Mouse (Mus musculus) layer of hippocampus, adult 2 months (tissue): ENCODE data around the gene Btnl6. TPM values are rescaled to one million over a fixed set of nuclear protein-coding genes. Genes with fewer than 3 reads are reported as not detected.
A peak's percentile ranks its signal among the peaks of the same experiment; 100 is the strongest.

Experiments used
- DNase-seq, 2 experiments: peaks; one replicate each; pipeline ENCODE4 v3.0.0; 2022; ENCODE audit warnings: low spot score in 2 of 2
- H3K27ac ChIP-seq: fragments of 200-600 bp; 2 replicates; pipeline ENCODE4 v1.8.1; 2022
- H3K4me3 ChIP-seq: fragments of 200-600 bp; 2 replicates; pipeline ENCODE4 v1.8.1; 2022; ENCODE audit warnings: mild to moderate bottlenecking
- CTCF ChIP-seq: fragments of 200-600 bp; conservative IDR thresholded peaks from 2 replicates; pipeline ENCODE4 v1.8.1; 2022; ENCODE audit warnings: antibody characterized with exemption, mild to moderate bottlenecking, moderate library complexity
- long read RNA-seq, 2 experiments: library from polyadenylated mRNA; stranded (forward); transcript quantifications; one replicate each; pipeline ENCODE4 v2.0.0; 2021; ENCODE audit warnings: borderline mapping rate in 2 of 2
- total RNA-seq, 2 experiments: library from RNA; stranded (reverse); gene quantifications; 2 replicates each; pipeline ENCODE4 v1.2.3; 2021

Gene Btnl6
- total RNA-seq = not detected
- long read RNA-seq, experiment 1 = 0 reads
- long read RNA-seq, experiment 2 = 0 reads

- Histone ChIP-seq H3K27ac (no peak within 1 kb of the TSS), H3K4me3 (no peak within 1 kb of the TSS)
- DNase-seq = no peak
- no peak for TF ChIP-seq CTCF
These were observed at the start of gene Btnl6 for GRCm38 (mm10) chr17:34517252-34517651. Gene Btnl6, minus strand, starts transcription at chr17:34517352.

DNA sequence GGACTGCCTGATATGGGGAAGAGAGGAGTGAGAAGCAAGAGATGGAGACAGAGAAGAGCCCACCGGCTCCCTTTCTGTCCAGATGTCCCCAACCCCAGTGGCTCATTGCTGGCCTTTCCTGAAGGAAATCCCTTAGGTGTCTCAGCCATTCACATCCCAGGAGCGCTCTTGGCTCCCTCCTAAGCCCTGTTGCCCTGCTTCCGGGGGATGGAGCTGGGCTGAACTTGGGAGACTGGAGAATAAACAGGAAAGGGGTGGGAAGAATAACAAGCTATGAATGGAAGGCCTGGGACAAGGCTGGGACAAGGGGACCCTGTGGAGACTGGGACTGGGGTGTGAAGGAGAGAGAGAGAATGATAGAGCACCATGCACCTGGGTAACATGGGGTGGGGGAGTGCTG lies 47.6 kb upstream of the Btnl6 start:
- H3K4me3 ChIP-seq = peak overlapping the region; percentile 36
- no peak for DNase-seq
- TF ChIP-seq CTCF = no peak
- peak overlapping the region; percentile 80 for H3K27ac ChIP-seq

DNA sequence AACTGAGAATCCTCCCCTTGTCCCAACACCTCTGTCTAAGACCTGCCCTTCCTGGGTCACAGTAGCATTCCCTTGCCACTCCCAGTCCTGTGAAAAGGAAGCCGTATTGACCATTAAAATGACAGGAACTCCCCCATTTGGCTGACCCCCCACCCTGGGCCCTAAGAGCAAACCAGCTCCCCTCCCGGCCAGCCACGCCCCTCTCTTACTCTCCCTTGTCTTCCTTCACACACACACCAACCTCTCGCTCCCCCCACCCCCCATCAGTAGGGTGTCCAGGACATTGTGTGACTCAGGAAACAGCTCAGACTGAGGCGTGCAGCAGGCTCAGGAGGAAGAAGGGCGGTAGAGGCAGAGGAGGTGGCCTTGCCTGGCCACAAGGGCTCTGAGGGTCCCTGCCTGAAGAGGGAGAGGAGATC lies 46.9 kb upstream of the Btnl6 start, which contains the start of gene Notch4:
Notch4 (plus strand) TSS at position 266 of the 419 bp plus-strand sequence.
- TF ChIP-seq CTCF = no peak
- no peak for DNase-seq
- Histone ChIP-seq H3K4me3 (peak within 1 kb of the TSS; percentile 36), H3K27ac (peak within 1 kb of the TSS; percentile 80)

DNA sequence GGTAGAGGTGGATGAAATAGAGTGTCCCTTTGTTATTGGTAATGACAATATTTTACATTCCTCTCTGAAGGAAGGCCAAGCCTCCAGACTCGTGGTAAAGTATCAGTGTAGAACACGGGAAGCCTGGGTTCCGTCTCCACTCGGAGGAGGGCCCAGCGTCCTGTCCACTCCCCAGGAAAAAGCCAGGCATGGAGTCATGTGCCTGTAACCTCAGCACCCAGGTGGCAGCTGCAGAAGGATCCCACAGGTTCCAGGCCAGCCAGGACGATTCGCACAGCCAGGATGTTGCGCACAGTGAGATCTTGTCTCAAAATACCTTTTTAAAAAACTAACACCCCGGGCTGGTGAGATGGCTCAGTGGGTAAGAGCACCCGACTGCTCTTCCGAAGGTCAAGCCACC lies 46.2 kb upstream of the Btnl6 start:
- DNase-seq = no peak
- Histone ChIP-seq H3K4me3 (no peak overlapping the region), H3K27ac (no peak overlapping the region)
- TF ChIP-seq CTCF = no peak

DNA sequence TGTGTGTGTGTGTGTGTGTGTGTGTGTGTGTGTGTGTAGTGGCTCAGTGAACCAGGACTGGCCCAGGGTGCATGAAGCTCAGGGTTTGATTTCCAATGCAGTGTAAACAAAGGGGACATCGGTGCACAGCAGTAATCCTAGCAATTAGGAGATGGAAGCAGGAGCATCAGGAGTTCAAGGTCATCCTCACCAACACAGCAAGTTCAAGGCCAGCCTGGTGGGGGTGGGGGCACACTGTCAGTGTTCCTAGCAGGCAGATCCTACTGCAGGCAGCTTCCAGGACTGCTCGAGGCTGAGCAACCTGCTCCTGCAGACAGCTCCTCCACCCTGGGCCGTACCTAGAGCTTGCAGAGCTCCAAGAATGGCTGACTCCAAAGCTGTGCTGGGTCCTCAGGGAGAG lies 45.4 kb upstream of the Btnl6 start:
- TF ChIP-seq CTCF = no peak
- H3K4me3 ChIP-seq = no peak overlapping the region
- no peak for DNase-seq
- no peak overlapping the region for H3K27ac ChIP-seq

GRCm38 (mm10) chr17:34561200-34561599 lies 44.0 kb upstream of the Btnl6 start:
- DNase-seq = no peak
- Histone ChIP-seq H3K27ac (no peak overlapping the region), H3K4me3 (no peak overlapping the region)
- no peak for TF ChIP-seq CTCF

DNA sequence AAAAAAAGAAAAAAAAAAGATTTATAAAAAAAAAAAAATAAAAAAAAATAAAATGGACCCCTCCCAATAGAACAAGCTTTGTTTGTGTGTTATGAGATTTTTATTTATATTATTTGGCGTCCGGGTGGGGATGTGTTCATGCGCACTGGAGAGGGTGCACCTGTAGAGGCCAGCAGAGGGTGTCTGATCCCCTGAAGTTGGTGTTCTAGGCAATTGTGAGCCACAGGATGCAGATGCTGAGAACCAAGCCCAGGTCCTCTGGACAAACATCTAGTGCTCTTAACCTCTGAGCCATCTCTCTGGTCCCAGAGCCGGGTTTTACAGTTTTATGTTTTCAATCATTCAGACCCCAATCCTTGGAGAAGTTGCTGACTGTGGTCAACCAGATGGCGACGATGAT lies 43.3 kb upstream of the Btnl6 start:
- no peak overlapping the region for H3K4me3 ChIP-seq

DNA sequence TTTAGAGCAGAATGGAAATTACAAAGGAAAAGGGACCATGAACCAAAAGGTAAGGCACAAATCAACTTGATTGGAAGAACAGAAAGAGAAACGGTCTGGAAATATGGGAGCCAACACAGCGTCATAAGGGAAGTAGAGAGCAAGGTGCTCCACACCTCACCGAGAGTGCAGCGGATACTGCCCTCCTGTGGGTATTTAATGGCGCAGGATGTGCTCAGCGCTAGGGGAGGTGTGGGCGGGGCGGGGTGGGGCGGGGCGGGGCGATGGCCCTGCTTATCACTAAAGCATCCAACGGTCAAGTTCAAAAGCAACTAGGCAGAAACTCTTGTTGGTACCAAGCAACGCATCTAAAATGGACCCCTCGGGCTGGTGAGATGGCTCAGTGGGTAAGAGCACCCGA lies 42.7 kb upstream of the Btnl6 start:
- TF ChIP-seq CTCF = 0 out of 2 replicates have a peak, but pooled peaks have one; percentile 3
- no peak overlapping the region for H3K27ac ChIP-seq
- H3K4me3 ChIP-seq = no peak overlapping the region
- DNase-seq = no peak

More for the DNA sequence above, 43.3 kb upstream of the Btnl6 start:
- H3K27ac ChIP-seq = no peak overlapping the region
- TF ChIP-seq CTCF = peak; percentile 18; the same call in 1 of the 2 replicates
- no peak for DNase-seq

DNA sequence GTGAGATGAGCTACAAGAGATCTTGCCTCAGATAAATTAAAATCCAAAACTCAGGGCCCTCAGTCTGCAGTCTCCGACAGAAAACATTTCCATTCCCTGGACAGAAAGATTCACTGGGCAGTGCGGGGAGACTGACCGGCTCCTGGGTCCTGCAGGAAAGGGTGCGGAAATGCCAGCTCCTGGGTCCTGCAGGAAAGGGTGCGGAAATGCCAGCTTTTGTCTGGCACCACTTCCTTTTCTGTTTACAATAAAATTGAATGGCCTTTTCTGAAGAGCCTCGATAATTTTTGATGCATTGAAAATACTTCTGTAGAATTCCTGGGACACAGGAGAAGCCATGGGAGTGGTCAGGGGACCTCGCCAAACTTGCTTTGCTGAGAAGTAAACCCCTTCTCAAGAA lies 42.0 kb upstream of the Btnl6 start:
- no peak for TF ChIP-seq CTCF
- H3K4me3 ChIP-seq = no peak overlapping the region
- DNase-seq = no peak
- H3K27ac ChIP-seq = no peak overlapping the region

- no peak for TF ChIP-seq CTCF
- no peak for DNase-seq
- Histone ChIP-seq H3K27ac (no peak overlapping the region), H3K4me3 (no peak overlapping the region)
These were observed 40.3 kb upstream of the Btnl6 start for GRCm38 (mm10) chr17:34557411-34557810.

GRCm38 (mm10) chr17:34556406-34556805 lies 39.3 kb upstream of the Btnl6 start:
- no peak for DNase-seq
- no peak overlapping the region for H3K4me3 ChIP-seq
- no peak overlapping the region for H3K27ac ChIP-seq
- no peak for TF ChIP-seq CTCF

- Histone ChIP-seq H3K4me3 (no peak overlapping the region), H3K27ac (no peak overlapping the region)
- TF ChIP-seq CTCF = no peak; the same call in none of the 2 replicates
- peak; percentile 59 to 78 for DNase-seq
These were observed 38.3 kb upstream of the Btnl6 start for GRCm38 (mm10) chr17:34555483-34555882.

GRCm38 (mm10) chr17:34549843-34550242 lies 32.7 kb upstream of the Btnl6 start:
- DNase-seq = no peak
- no peak overlapping the region for H3K27ac ChIP-seq
- H3K4me3 ChIP-seq = no peak overlapping the region
- TF ChIP-seq CTCF = no peak

DNA sequence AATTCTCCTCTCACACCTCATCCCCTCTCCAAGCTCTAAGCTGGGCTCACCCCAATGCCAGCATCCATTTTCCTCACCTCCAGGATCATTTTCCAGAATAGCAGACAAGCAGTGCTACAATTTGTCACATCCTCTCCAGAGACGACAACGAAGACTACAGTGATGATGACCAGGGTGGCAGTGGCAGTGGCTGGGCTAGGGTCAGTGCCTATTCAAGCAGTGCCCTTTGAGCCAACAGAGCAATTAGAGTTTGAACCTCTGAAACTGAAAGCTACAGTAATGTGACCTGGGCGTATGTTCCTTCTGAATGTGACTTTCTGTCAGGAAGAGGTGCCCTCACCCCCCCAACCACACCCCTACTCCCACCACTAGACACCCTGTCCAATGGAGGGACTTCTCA lies 32.0 kb upstream of the Btnl6 start:
- H3K4me3 ChIP-seq = no peak overlapping the region
- no peak for TF ChIP-seq CTCF
- H3K27ac ChIP-seq = no peak overlapping the region
- no peak for DNase-seq

GRCm38 (mm10) chr17:34547601-34548000 lies 30.4 kb upstream of the Btnl6 start:
- no peak overlapping the region for H3K4me3 ChIP-seq
- no peak for DNase-seq
- TF ChIP-seq CTCF = no peak
- no peak overlapping the region for H3K27ac ChIP-seq
